Mouse (Mus musculus) granulocyte monocyte progenitor cell, adult 5-6 weeks (primary cell): ENCODE measurements around the gene Hsdl1. TPM values are rescaled to one million over a fixed set of nuclear protein-coding genes. Genes with fewer than 3 reads are reported as not detected.

Source experiments
- ATAC-seq: replicated peaks from 2 replicates; pipeline ENCODE4 v1.8.0; 2016; ENCODE audit warnings: mild to moderate bottlenecking, moderate TSS enrichment, inconsistent platforms; ENCODE audit not compliant: poor library complexity, severe bottlenecking
- total RNA-seq, 2 experiments: library from RNA; stranded (forward) in 1 of 2; stranded (reverse) in 1 of 2; fragments of 200-712, 200-1000 nt in 1 of 2; fragments of >200 nt in 1 of 2; fragmentation: Nextera tagmentation in 1 of 2; gene quantifications; 2 replicates each; pipeline ENCODE4 v1.2.3; 2014 to 2017

The Hsdl1 gene
- total RNA-seq, 2 experiments from 2014 or later, result 29.1 to 34.7 TPM

DNA sequence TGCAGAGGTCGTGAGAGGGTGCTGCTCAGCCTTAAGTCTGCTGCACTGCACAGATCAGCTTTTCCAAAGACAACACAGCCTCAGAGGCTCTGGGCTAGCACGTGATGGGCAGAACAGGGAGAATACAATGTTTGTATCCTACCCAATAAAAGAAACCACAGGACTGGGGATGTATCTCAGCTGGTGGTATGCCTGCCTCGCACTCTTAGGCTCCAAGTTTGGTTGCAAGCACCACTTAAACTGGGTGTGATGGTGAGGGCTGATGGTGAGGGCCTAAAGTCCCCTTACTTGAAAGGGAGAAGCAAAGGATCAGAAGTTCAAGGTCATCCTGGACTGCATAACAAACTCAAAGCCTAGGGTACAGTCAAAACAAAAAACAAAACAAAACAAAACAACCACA, 30.4 kb downstream of the Hsdl1 start:
- ATAC-seq, result no peak

DNA sequence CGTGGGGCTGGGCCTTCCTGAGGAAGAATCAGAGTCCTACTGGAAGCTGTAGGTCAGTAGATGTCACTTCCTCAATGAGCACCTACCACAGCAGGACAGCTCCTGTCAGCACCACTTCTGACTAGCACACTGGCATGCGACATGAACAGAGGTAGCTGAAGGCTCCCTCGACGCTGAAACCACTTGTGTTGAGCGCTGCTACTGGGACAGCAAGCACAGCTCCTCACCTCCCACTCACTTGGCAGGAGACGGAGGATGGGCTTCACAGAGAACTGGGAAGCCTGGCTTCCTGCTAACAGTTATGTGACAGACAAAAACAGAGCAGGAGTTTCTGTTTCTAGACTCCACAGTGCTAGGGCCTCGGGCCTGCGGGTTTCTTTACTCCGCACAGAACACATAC, 43.0 kb downstream of the Hsdl1 start:
- no peak for ATAC-seq

DNA sequence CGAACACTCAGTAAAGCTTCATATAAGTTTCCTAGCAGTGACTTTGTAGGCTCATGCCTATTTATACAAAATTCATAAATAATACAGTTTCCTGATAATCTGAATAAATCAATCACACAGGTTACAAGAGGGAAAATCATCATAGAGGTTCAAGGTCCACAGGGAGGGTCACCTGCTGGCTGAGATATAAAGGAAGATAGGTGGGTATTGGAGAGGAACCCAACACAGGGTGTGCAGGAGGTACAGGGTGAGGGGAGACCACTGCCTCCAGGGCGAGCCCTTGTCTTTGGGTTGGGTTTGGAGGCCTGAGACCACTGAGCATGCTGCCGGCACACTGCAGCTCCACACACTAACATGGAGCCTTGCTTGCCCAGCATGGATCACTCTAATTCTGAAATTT, 43.6 kb downstream of the Hsdl1 start:
- no peak for ATAC-seq

DNA sequence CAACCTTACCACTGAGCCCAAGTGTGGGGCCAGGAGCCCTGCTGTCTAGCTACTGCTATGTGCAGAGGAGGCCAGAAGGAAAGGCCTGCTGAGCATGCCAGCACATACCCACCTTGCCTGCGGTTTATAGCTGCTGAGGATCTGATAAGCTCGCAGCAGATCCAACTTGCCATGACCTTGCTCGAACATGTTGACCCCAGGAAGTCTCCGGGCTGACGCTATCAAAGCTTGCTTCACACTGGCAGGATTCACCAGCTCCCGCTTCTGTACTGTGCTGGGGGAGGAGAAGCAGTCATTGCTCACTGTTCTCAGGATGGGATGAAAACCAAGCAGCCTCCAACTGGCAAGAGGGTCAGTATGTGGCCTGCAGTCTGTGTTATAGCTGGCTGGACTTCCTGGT, 44.0 kb downstream of the Hsdl1 start:
- ATAC-seq, result no peak

DNA sequence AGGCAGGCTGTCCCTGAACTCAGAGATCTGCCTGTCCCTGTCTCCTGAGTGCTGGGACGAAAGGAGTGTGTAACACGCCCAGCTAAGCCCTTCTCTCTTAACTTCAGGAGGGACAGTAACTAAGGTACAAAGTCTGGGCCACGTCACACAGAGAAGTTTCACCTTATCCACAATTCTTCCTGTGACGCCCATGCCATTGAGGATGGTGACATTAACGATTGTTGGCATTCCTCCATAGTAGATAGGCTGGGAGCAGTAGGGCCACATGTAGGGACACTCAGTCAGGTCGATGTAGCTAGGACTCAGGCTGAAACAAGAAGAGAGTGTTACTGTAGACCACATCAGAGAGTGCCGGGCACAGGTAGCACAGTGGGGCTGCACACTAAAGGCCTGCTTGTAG, 46.2 kb downstream of the Hsdl1 start:
- no peak for ATAC-seq

DNA sequence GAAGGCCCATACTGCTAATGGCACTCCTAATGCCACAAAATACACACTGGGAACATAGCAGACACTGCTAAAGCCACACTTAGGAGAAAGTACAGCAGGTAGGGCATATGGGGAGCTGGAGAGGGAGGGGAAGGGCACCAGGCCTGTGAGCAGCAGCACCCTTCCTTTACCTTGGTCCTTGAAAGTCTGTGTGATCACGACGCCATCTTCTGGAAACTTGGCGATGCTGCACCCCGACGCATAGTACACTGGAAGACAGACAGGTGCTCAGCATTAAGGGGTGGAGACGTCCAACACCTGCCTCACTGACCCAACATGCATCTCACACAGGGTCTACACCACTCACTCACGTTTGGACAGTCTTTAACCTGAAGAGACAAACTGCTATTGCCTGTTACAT, 54.9 kb downstream of the Hsdl1 start:
- ATAC-seq, result peak; percentile 46; the same call in 1 of the 2 replicates

DNA sequence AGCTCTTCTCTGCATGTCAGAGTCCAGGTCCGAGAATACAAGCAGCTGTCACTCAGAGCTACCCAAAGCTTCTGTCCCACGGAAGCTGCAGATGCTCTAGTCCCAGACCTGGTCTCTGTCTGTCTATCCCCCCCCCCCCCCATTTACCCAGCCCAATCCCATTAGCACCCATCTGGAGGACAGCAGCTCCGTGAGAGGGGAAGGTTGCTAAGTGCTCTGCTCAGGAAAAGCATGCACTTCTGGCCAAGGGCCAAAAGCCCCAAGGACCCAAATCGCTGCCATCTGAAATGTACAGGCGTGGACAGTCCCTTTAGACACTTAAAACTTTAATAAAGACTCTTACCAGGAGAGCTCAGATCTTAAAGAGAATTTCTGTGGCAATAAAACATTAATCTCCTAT, 58.3 kb downstream of the Hsdl1 start:
- no peak for ATAC-seq

DNA sequence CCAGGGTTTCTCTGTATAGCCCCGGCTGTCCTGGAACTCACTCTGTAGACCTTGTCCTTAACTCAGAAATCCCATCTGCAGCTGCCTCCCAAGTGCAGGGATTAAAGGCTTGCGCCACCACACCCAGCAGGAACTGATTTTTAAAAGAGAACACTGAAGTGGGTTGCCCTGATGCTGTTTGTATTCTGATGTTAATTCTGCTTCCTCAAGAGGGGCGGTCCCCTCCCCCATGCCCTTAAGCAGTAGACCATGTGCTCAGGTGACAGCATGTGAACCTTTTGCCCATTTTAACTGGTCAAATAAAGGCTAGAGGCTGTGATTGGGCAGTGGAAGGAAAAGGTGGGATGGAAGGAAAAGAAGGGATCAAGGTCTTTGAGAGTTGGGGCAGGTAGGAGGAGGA, 59.2 kb downstream of the Hsdl1 start:
- no peak for ATAC-seq

DNA sequence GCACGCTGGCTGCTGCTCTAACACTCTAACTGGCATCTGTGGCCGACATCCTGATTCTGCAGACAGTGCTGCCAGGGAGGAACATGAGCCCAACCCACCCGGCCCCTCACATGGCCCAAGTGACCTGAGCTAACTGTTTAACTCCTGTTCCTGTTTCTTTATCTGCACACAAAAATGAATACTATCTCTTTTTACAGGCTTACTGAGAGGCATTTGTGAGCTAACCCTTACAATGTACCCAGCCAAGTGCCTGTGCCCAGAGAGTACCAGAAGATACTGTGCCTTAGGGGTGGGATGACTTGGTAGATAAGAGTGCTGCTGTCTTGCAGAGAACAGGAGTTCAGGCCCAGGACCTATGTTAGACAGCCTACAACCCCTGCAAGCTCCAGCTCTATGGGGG, 60.0 kb downstream of the Hsdl1 start:
- no peak for ATAC-seq

DNA sequence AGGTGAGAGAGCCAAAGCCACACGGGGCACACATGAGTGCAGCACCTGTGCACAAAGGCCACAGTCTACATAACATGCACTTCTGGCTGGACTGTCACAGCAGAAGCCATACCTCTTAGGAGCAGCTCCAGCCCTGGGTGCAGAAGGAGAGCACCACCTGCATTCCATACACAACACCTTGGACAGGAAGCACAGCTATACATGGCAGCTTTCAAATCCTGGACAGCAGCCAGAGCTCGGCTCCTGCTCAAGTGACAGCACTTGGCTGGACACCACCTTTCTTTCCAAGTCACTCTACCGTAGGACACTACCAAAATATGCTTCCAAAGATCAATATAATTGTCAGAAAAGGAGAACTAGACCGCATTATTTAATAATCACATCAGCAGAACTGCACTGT, 61.6 kb downstream of the Hsdl1 start:
- no peak for ATAC-seq

Other genes starting within 250 kb of the Hsdl1 start
- 128 and 172 TPM in 2 replicates for gene Hsbp1, start 230.7 kb downstream of the Hsdl1 start, total RNA-seq (2014; fragmentation: Nextera tagmentation)
- 97.7 and 102 TPM in 2 replicates for gene Hsbp1, start 230.7 kb downstream of the Hsdl1 start, total RNA-seq (2017)
- 15.5 and 17.4 TPM in 2 replicates for gene Mlycd, start 180.3 kb downstream of the Hsdl1 start, total RNA-seq (2014; fragmentation: Nextera tagmentation)
- 10.4 and 11.1 TPM in 2 replicates for gene Mlycd, start 180.3 kb downstream of the Hsdl1 start, total RNA-seq (2017)
- gene Osgin1, start 141.1 kb downstream of the Hsdl1 start, total RNA-seq (2014; fragmentation: Nextera tagmentation), result 1.0 and 4.3 TPM in 2 replicates
- 0.93 and 1.8 TPM in 2 replicates for gene Osgin1, start 141.1 kb downstream of the Hsdl1 start, total RNA-seq (2017)
- not detected in 2 replicates for gene Necab2, start 128.5 kb downstream of the Hsdl1 start, total RNA-seq (2014; fragmentation: Nextera tagmentation)
- gene Necab2, start 128.5 kb downstream of the Hsdl1 start, total RNA-seq (2017), result not detected in 2 replicates
- not detected in 2 replicates for gene Slc38a8, start 73.5 kb downstream of the Hsdl1 start, total RNA-seq (2014; fragmentation: Nextera tagmentation)
- gene Slc38a8, start 73.5 kb downstream of the Hsdl1 start, total RNA-seq (2017), result not detected in 2 replicates
- gene Mbtps1, start 16.4 kb downstream of the Hsdl1 start, total RNA-seq (2014; fragmentation: Nextera tagmentation), result 56.5 and 57.3 TPM in 2 replicates
- 44.0 and 46.6 TPM in 2 replicates for gene Mbtps1, start 16.4 kb downstream of the Hsdl1 start, total RNA-seq (2017)
- not detected in 2 replicates for gene Dnaaf1, start 52 bp upstream of the Hsdl1 start, total RNA-seq (2014; fragmentation: Nextera tagmentation)
- gene Dnaaf1, start 52 bp upstream of the Hsdl1 start, total RNA-seq (2017), result 0.13 TPM in 1 of 2 replicates, not detected in the other
- gene Taf1c, start 30.0 kb upstream of the Hsdl1 start, total RNA-seq (2014; fragmentation: Nextera tagmentation), result 3.0 and 13.8 TPM in 2 replicates
- gene Taf1c, start 30.0 kb upstream of the Hsdl1 start, total RNA-seq (2017), result 6.8 and 11.0 TPM in 2 replicates
- not detected in 2 replicates for gene Adad2, start 37.6 kb upstream of the Hsdl1 start, total RNA-seq (2014; fragmentation: Nextera tagmentation)
- gene Adad2, start 37.6 kb upstream of the Hsdl1 start, total RNA-seq (2017), result not detected in 2 replicates
- not detected in 2 replicates for gene Kcng4, start 60.5 kb upstream of the Hsdl1 start, total RNA-seq (2014; fragmentation: Nextera tagmentation)
- gene Kcng4, start 60.5 kb upstream of the Hsdl1 start, total RNA-seq (2017), result not detected in 2 replicates
- not detected in 2 replicates for gene Wfdc1, start 91.2 kb upstream of the Hsdl1 start, total RNA-seq (2014; fragmentation: Nextera tagmentation)
- gene Wfdc1, start 91.2 kb upstream of the Hsdl1 start, total RNA-seq (2017), result not detected in 2 replicates
- gene Atp2c2, start 124.8 kb upstream of the Hsdl1 start, total RNA-seq (2014; fragmentation: Nextera tagmentation), result not detected in 2 replicates
- gene Atp2c2, start 124.8 kb upstream of the Hsdl1 start, total RNA-seq (2017), result not detected in 2 replicates
- gene Tldc1, start 203.2 kb upstream of the Hsdl1 start, total RNA-seq (2014; fragmentation: Nextera tagmentation), result 7.5 and 11.2 TPM in 2 replicates
- 2.2 and 3.9 TPM in 2 replicates for gene Tldc1, start 203.2 kb upstream of the Hsdl1 start, total RNA-seq (2017)